Mouse (Mus musculus) induced T-regulatory cell, adult 2 months (primary cell): ENCODE results near the gene Pom121l12.

Experiments used
- DNase-seq: peaks from one replicate; pipeline ENCODE4 v3.0.0-alpha.2; 2012; ENCODE audit warnings: low read depth

The Pom121l12 gene

DNA sequence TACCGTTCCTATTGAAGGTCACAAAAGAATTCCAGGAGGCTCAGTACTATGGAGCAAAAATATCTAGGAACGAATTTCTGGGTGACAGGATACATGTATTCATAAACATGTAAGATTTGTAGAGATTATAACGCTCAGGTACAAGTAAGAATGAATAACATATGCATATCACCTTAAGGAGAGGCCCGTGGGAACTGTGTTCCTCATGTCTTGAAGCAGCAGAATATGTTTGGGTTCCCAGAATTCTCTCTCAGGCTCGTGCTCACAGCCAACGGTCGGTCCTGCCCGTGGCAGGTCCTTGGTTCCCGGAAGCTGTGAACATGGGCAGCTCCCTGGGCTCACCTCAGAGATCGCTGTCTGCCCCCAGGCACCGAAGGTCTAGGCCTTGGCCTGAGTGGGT, at the start of gene Pom121l12:
Gene Pom121l12 (plus strand): TSS at position 301 of the 400 bp plus-strand sequence.
- DNase-seq = no peak

GRCm38 (mm10) chr11:14611859-14612258, 12.8 kb downstream of the Pom121l12 start:
- no peak for DNase-seq
